27 mouse cellular contexts compared by ENCODE assay signal in genomic region chr4:75292315-75292714, GRCm38 (mm10). TPM values are rescaled to one million over a fixed set of nuclear protein-coding genes. Genes with fewer than 3 reads are reported as not detected.
DNase-seq lines count a peak whose midpoint lies in the region; ATAC-seq lines count a peak whose summit lies in the region.
"Had no signal": no experiment of that assay in that cellular context is flagged by ENCODE, and none has a peak within 500 bp of the region (broad histone marks: within the 10 kb centered on the region; RNA-seq: fewer than 3 reads in every experiment).

No protein-coding gene starts in this region.

- intact Hi-C loops in left cerebral cortex, postnatal 36 days (cut with DNase I): no loop called here

- no peak overlapping the region for H3K4me3 ChIP-seq in midbrain, embryonic 11.5 days (ENCODE audit: low read depth, low read length)
- H3K4me3 ChIP-seq in midbrain, embryonic 10.5 days: no peak overlapping the region
- no peak overlapping the region for H3K4me3 ChIP-seq in midbrain, embryonic 15.5 days
- H3K4me3 ChIP-seq: embryonic facial prominence, embryonic 15.5 days; gastrocnemius, adult 2 months; hindbrain, embryonic 12.5 days; hindbrain, embryonic 15.5 days had no signal

- no peaks in the 10 kb centered on the region for H3K9me3 ChIP-seq in midbrain, embryonic 11.5 days (ENCODE audit: control insufficient read depth, low read length)
- H3K9me3 ChIP-seq in midbrain, embryonic 10.5 days (replicated peaks): no peaks in the 10 kb centered on the region
- H3K9me3 ChIP-seq in midbrain, embryonic 15.5 days: no peaks in the 10 kb centered on the region
- H3K9me3 ChIP-seq: embryonic facial prominence, embryonic 15.5 days; G1E; hindbrain, embryonic 12.5 days; hindbrain, embryonic 15.5 days had no signal

- 73% methylated on average over 4 of the region's 4 CpGs for WGBS in midbrain, embryonic 11.5 days
- 76% methylated on average over 4 of the region's 4 CpGs for WGBS in midbrain, embryonic 10.5 days
- 49% methylated on average over 4 of the region's 4 CpGs for WGBS in midbrain, embryonic 15.5 days

- H3K27me3 ChIP-seq in midbrain, embryonic 11.5 days (ENCODE audit: control insufficient read depth, insufficient read depth, low read length): no peaks in the 10 kb centered on the region
- no peaks in the 10 kb centered on the region for H3K27me3 ChIP-seq in midbrain, embryonic 10.5 days (ENCODE audit: low read depth, poor library complexity, severe bottlenecking)
- no peaks in the 10 kb centered on the region for H3K27me3 ChIP-seq in midbrain, embryonic 15.5 days (replicated peaks)
- H3K27me3 ChIP-seq: CH12.LX; embryonic facial prominence, embryonic 15.5 days; hindbrain, embryonic 12.5 days; hindbrain, embryonic 15.5 days had no signal

- peak; percentile 46; the same call in 1 of the 2 replicates for ATAC-seq in midbrain, embryonic 11.5 days (ENCODE audit: low FRiP score)
- ATAC-seq in midbrain, embryonic 15.5 days (replicated peaks): 0 out of 2 replicates have a peak, but pooled peaks have one; percentile 14
- ATAC-seq: forebrain, embryonic 14.5 days; forebrain, postnatal 0 days; Patski had no signal

- H3K4me2 ChIP-seq in midbrain, embryonic 11.5 days: no peak overlapping the region
- no peak overlapping the region for H3K4me2 ChIP-seq in midbrain, embryonic 15.5 days
- H3K4me2 ChIP-seq: embryonic facial prominence, embryonic 15.5 days; heart, embryonic 11.5 days; hindbrain, embryonic 12.5 days; hindbrain, embryonic 15.5 days had no signal

- H3K9ac ChIP-seq in midbrain, embryonic 11.5 days (ENCODE audit: low read length): no peak overlapping the region
- no peak overlapping the region for H3K9ac ChIP-seq in midbrain, embryonic 15.5 days
- H3K9ac ChIP-seq: embryonic facial prominence, embryonic 15.5 days; forebrain, postnatal 0 days; hindbrain, embryonic 12.5 days; hindbrain, embryonic 15.5 days had no signal

- H3K4me1 ChIP-seq in midbrain, embryonic 11.5 days (ENCODE audit: control insufficient read depth, insufficient read depth, low read length): no peaks in the 10 kb centered on the region
- no peaks in the 10 kb centered on the region for H3K4me1 ChIP-seq in midbrain, embryonic 10.5 days
- no peaks in the 10 kb centered on the region for H3K4me1 ChIP-seq in midbrain, embryonic 15.5 days
- H3K4me1 ChIP-seq: embryonic facial prominence, embryonic 15.5 days; hindbrain, embryonic 12.5 days; hindbrain, embryonic 15.5 days had no signal

- no peak overlapping the region for H3K27ac ChIP-seq in midbrain, embryonic 11.5 days (ENCODE audit: low read depth, low read length)
- no peak overlapping the region for H3K27ac ChIP-seq in midbrain, embryonic 10.5 days (replicated peaks)
- H3K27ac ChIP-seq in midbrain, embryonic 15.5 days: no peak overlapping the region
- H3K27ac ChIP-seq: embryonic facial prominence, embryonic 15.5 days; gastrocnemius, adult 2 months; hindbrain, embryonic 12.5 days; hindbrain, embryonic 15.5 days had no signal

- no peaks in the 10 kb centered on the region for H3K36me3 ChIP-seq in midbrain, embryonic 11.5 days (ENCODE audit: control insufficient read depth, insufficient read depth, low read length)
- no peaks in the 10 kb centered on the region for H3K36me3 ChIP-seq in midbrain, embryonic 10.5 days
- H3K36me3 ChIP-seq in midbrain, embryonic 15.5 days (replicated peaks): no peaks in the 10 kb centered on the region
- H3K36me3 ChIP-seq: embryonic facial prominence, embryonic 15.5 days; G1E; hindbrain, embryonic 12.5 days; hindbrain, embryonic 15.5 days had no signal

- no peak for DNase-seq in midbrain, embryonic 11.5 days (ENCODE audit: low spot score, missing footprints)
- DNase-seq in midbrain, embryonic 10.5 days (ENCODE audit: low spot score): no peak
- DNase-seq in brain, adult 2 months (ENCODE audit: low read depth, low spot score): peak; percentile 8
- DNase-seq in retina, postnatal 1 day: peak; percentile 35
- DNase-seq in left cerebral cortex, postnatal 36 days (ENCODE audit: low spot score in 2 of 2): no peak
- no peak for DNase-seq in right cerebral cortex, postnatal 25 days
- DNase-seq: adrenal gland, postnatal 10 days; adrenal gland, postnatal 36 days; B cell, adult 2 months; cerebellum, adult 11-12 months; cerebellum, adult 8-10 months; cerebellum, postnatal 10 days; cerebellum, postnatal 36 days; embryo, embryonic 11 days; forebrain, postnatal 0 days; gastrocnemius, adult 2 months; gastrocnemius, postnatal 14 days; heart, adult 11 months had no signal

RNA-seq across cellular contexts. Expression of gene Dmac1, which starts 14.2 kb away (rescaled TPM):
- polyA plus RNA-seq in midbrain, embryonic 11.5 days (2014; fragmentation: Nextera tagmentation; extraction: Ambion mirVana): 113 and 121 TPM in 2 replicates
- polyA plus RNA-seq in midbrain, embryonic 10.5 days (2016; fragmentation: Nextera tagmentation; extraction: Ambion mirVana): 108 and 110 TPM in 2 replicates
- polyA plus RNA-seq in midbrain, embryonic 15.5 days (2015; fragmentation: Nextera tagmentation; extraction: Ambion mirVana): 86.8 and 88.3 TPM in 2 replicates
- total RNA-seq in left cerebral cortex, postnatal 36 days (2021): 10 to 100 TPM; 47.8 to 51.9 TPM

Comparison
In these comparisons a context has a peak if more than half of its experiments do, and no peak if none do; other contexts are left out.
1. DNase-seq: peak in brain, adult 2 months (single experiment) and retina, postnatal 1 day (single experiment); none in midbrain, embryonic 11.5 days (single experiment), midbrain, embryonic 10.5 days (single experiment), left cerebral cortex, postnatal 36 days (0 of 2) and right cerebral cortex, postnatal 25 days (single experiment).